Mouse (Mus musculus): ENCODE measurements at regions not wholly inside any gene's neighbourhood (a gene's known extent, or its start where the extent isn't known, plus 50 kb on each side); places are given as distances from the start of the nearest gene placed in this dataset.
A peak's percentile ranks its signal among the peaks of the same experiment; 100 is the strongest.

GRCm38 (mm10) chr17:80834176-80834517 lies 105.9 kb upstream of the Map4k3 start:
- Histone ChIP-seq H3K4me1 (ENCODE audit: control insufficient read depth, insufficient read depth, low read length) (no peaks in the 10 kb centered on the region), H3K36me3 (ENCODE audit: control insufficient read depth, insufficient read depth, low read length) (no peaks in the 10 kb centered on the region), H3K27me3 (replicated peaks; ENCODE audit: control insufficient read depth, insufficient read depth, low read length) (no peaks in the 10 kb centered on the region), H3K9me3 (replicated peaks; ENCODE audit: control insufficient read depth, low read length) (no peaks in the 10 kb centered on the region), H3K4me3 (ENCODE audit: low read depth, low read length) (no peak overlapping the region), H3K27ac (ENCODE audit: low read depth, low read length) (no peak overlapping the region), H3K9ac (ENCODE audit: low read length) (no peak overlapping the region), H3K4me2 (ENCODE audit: low read length) (no peak overlapping the region)
- DNase-seq (ENCODE audit: low spot score), result no peak
- 29% methylated on average over 5 of the region's 5 CpGs for WGBS
- no peak for ATAC-seq

GRCm38 (mm10) chr17:80833355-80834175 lies 105.3 kb upstream of the Map4k3 start:
- no peak overlapping the region for H3K4me3 ChIP-seq (ENCODE audit: low read depth, low read length)
- H3K4me1 ChIP-seq (ENCODE audit: control insufficient read depth, insufficient read depth, low read length), result no peaks in the 10 kb centered on the region
- H3K27me3 ChIP-seq (replicated peaks; ENCODE audit: control insufficient read depth, insufficient read depth, low read length), result no peaks in the 10 kb centered on the region
- DNase-seq (ENCODE audit: low spot score) (no peak), ATAC-seq (no peak)
- H3K36me3 ChIP-seq (ENCODE audit: control insufficient read depth, insufficient read depth, low read length), result no peaks in the 10 kb centered on the region
- H3K27ac ChIP-seq (ENCODE audit: low read depth, low read length), result no peak overlapping the region
- H3K4me2 ChIP-seq (ENCODE audit: low read length), result no peak overlapping the region
- no peak overlapping the region for H3K9ac ChIP-seq (ENCODE audit: low read length)
- no peaks in the 10 kb centered on the region for H3K9me3 ChIP-seq (replicated peaks; ENCODE audit: control insufficient read depth, low read length)
- WGBS, result 39% methylated on average over 10 of the region's 10 CpGs

DNA sequence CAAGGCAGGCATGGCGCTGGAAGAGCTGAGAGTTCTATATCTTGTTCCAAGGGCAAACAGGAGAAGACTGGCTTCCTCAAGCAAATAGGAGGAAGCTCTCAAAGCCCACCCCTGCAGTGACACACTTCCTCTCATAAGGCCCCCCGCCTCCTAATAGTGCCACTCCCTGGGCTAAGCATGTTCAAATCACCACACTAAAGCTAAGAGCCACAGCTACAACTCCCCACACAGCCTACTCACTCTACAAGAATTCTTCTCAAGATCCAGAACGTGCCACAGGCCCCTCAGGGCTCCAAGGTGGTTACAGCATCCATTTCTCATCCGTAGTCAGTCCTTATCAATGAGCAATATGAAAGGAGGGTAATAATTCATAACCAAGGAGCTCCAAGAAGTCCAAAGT lies 103.4 kb upstream of the Map4k3 start:
- 79% methylated on average over 4 of the region's 4 CpGs for WGBS
- H3K9ac ChIP-seq (ENCODE audit: low read length), result no peak overlapping the region
- H3K27me3 ChIP-seq (replicated peaks; ENCODE audit: control insufficient read depth, insufficient read depth, low read length), result no peaks in the 10 kb centered on the region
- H3K36me3 ChIP-seq (ENCODE audit: control insufficient read depth, insufficient read depth, low read length), result no peaks in the 10 kb centered on the region
- no peaks in the 10 kb centered on the region for H3K9me3 ChIP-seq (replicated peaks; ENCODE audit: control insufficient read depth, low read length)
- no peaks in the 10 kb centered on the region for H3K4me1 ChIP-seq (ENCODE audit: control insufficient read depth, insufficient read depth, low read length)
- no peak overlapping the region for H3K4me2 ChIP-seq (ENCODE audit: low read length)
- H3K4me3 ChIP-seq (ENCODE audit: low read depth, low read length), result no peak overlapping the region
- H3K27ac ChIP-seq (ENCODE audit: low read depth, low read length), result no peak overlapping the region
- DNase-seq (ENCODE audit: low spot score), result no peak
- no peak for ATAC-seq

GRCm38 (mm10) chr17:80827896-80828295 lies 99.6 kb upstream of the Map4k3 start:
- Histone ChIP-seq H3K27ac (ENCODE audit: low read depth, low read length) (no peak overlapping the region), H3K27me3 (replicated peaks; ENCODE audit: control insufficient read depth, insufficient read depth, low read length) (no peaks in the 10 kb centered on the region), H3K4me1 (ENCODE audit: control insufficient read depth, insufficient read depth, low read length) (no peaks in the 10 kb centered on the region; the same call in 1 of the 2 replicates), H3K4me2 (ENCODE audit: low read length) (no peak overlapping the region), H3K9ac (ENCODE audit: low read length) (no peak overlapping the region), H3K4me3 (ENCODE audit: low read depth, low read length) (no peak overlapping the region), H3K36me3 (ENCODE audit: control insufficient read depth, insufficient read depth, low read length) (no peaks in the 10 kb centered on the region), H3K9me3 (replicated peaks; ENCODE audit: control insufficient read depth, low read length) (no peaks in the 10 kb centered on the region)
- 68% methylated on average over 2 of the region's 2 CpGs for WGBS
- DNase-seq (ENCODE audit: low spot score), result no peak
- no peak for ATAC-seq

GRCm38 (mm10) chr17:80827361-80827760 lies 99.1 kb upstream of the Map4k3 start:
- Histone ChIP-seq H3K4me1 (ENCODE audit: control insufficient read depth, insufficient read depth, low read length) (no peaks in the 10 kb centered on the region; the same call in 1 of the 2 replicates), H3K27me3 (replicated peaks; ENCODE audit: control insufficient read depth, insufficient read depth, low read length) (no peaks in the 10 kb centered on the region), H3K9me3 (replicated peaks; ENCODE audit: control insufficient read depth, low read length) (no peaks in the 10 kb centered on the region), H3K9ac (ENCODE audit: low read length) (no peak overlapping the region), H3K4me3 (ENCODE audit: low read depth, low read length) (no peak overlapping the region), H3K27ac (ENCODE audit: low read depth, low read length) (no peak overlapping the region), H3K4me2 (ENCODE audit: low read length) (no peak overlapping the region), H3K36me3 (ENCODE audit: control insufficient read depth, insufficient read depth, low read length) (no peaks in the 10 kb centered on the region)
- ATAC-seq, result no peak
- no peak for DNase-seq (ENCODE audit: low spot score)
- 89% methylated on average over 17 of the region's 17 CpGs for WGBS

DNA sequence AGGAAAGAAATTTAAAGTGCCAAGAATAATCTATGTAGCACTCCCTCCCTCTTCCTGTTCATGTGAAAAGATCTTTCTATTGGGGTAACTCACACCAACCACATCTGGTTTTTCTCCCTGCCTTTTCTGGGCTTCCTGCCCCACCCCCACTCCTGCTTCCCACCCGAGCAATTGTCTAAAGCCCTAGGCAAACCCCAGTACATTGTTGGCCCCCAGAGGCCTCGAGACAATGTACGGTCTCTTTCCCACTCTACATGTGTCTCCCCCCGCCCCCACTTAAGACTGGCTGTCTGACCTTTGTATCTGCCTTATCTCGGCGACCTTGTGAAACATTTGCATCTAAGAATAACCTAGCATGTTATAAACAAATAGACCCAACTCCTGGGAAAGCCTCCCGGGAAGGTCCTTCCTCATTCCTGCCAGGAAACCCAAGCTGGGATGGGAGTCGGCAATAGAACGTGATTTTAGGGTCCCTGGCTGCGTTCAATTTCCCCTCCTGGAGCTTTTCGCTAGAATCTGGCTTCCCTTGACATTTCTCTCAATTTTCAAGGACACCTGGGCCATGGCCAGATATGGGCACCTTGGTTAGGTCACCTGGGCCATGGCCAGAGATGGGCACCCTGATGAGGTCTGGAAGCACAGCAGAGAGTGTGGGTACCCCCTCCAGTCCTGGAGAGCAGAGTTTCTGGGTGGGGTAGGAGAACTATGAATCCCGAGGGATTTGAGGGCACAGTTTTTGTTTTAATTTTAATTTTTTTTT lies 97.9 kb upstream of the Map4k3 start:
- H3K27me3 ChIP-seq (replicated peaks; ENCODE audit: control insufficient read depth, insufficient read depth, low read length), result no peaks in the 10 kb centered on the region
- no peaks in the 10 kb centered on the region for H3K9me3 ChIP-seq (replicated peaks; ENCODE audit: control insufficient read depth, low read length)
- no peak overlapping the region for H3K4me3 ChIP-seq (ENCODE audit: low read depth, low read length)
- H3K4me1 ChIP-seq (ENCODE audit: control insufficient read depth, insufficient read depth, low read length), result no peaks in the 10 kb centered on the region; the same call in 1 of the 2 replicates
- no peak overlapping the region for H3K9ac ChIP-seq (ENCODE audit: low read length)
- no peak overlapping the region for H3K4me2 ChIP-seq (ENCODE audit: low read length)
- ATAC-seq (no peak), DNase-seq (ENCODE audit: low spot score) (no peak)
- whole genome bisulfite sequencing, result 67% methylated on average over 12 of the region's 12 CpGs
- H3K27ac ChIP-seq (ENCODE audit: low read depth, low read length), result no peak overlapping the region
- no peaks in the 10 kb centered on the region for H3K36me3 ChIP-seq (ENCODE audit: control insufficient read depth, insufficient read depth, low read length)

DNA sequence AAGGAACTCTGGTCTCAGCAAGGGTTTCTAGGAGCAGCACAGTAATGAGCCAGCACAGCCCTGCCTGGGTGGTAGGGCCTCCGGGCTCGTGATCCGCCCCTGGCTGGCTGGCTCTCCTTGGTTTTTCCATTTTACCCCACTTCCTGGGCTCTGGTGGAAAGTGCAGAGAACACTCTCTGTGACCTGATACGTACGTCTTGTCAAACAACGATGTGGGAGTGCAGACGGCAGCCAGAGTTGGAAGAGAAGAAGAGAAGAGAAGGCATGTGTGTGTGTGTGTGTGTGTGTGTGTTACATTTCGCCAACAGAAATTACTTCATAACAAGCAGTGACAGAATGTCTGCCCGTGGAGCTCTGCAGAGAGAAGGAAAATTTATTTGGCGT lies 97.2 kb upstream of the Map4k3 start:
- 69% methylated on average over 10 of the region's 10 CpGs for WGBS
- H3K4me1 ChIP-seq (ENCODE audit: control insufficient read depth, insufficient read depth, low read length), result no peaks in the 10 kb centered on the region; the same call in 1 of the 2 replicates
- no peak overlapping the region for H3K27ac ChIP-seq (ENCODE audit: low read depth, low read length)
- no peak overlapping the region for H3K9ac ChIP-seq (ENCODE audit: low read length)
- DNase-seq (ENCODE audit: low spot score) (peak; percentile 22), ATAC-seq (no peak)
- H3K4me3 ChIP-seq (ENCODE audit: low read depth, low read length), result no peak overlapping the region
- no peaks in the 10 kb centered on the region for H3K27me3 ChIP-seq (replicated peaks; ENCODE audit: control insufficient read depth, insufficient read depth, low read length)
- H3K4me2 ChIP-seq (ENCODE audit: low read length), result no peak overlapping the region
- H3K9me3 ChIP-seq (replicated peaks; ENCODE audit: control insufficient read depth, low read length), result no peaks in the 10 kb centered on the region
- no peaks in the 10 kb centered on the region for H3K36me3 ChIP-seq (ENCODE audit: control insufficient read depth, insufficient read depth, low read length)

DNA sequence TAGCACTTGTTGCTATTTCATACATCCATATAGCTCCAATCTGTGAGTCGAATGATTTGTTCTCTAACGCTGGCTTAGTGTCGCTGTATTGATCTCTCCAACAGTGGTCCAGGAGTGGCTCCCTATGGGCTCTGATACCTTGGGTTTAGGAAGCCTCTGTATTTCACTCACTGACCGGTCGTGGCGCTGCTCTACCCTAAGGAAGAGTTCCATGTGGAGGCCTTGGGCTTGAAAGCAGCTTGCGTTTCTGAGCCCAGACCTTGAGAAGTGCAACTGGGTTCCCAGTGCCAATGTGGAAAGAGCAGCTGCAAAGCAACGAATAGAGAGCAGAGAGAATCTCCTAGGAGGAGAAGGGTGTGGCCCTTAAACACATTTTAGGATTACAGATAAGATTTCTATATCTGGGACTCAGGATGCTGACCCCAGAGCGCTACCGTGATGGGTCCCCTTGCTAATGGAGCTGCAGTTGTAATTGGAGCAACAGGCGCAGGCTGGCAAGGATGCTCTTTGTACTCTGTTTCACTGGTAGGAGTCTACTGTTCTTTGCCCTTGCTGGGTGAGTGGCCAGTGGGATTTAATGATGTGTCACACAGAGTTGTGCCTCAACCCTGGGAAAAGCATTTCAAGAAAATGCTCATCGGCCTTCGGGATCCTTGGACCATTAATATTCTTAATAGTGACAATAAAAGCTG lies 96.7 kb upstream of the Map4k3 start:
- no peaks in the 10 kb centered on the region for H3K36me3 ChIP-seq (ENCODE audit: control insufficient read depth, insufficient read depth, low read length)
- 81% methylated on average over 13 of the region's 13 CpGs for WGBS
- DNase-seq (ENCODE audit: low spot score), result no peak
- H3K4me3 ChIP-seq (ENCODE audit: low read depth, low read length), result no peak overlapping the region
- no peaks in the 10 kb centered on the region; the same call in 1 of the 2 replicates for H3K4me1 ChIP-seq (ENCODE audit: control insufficient read depth, insufficient read depth, low read length)
- H3K27ac ChIP-seq (ENCODE audit: low read depth, low read length), result no peak overlapping the region
- H3K27me3 ChIP-seq (replicated peaks; ENCODE audit: control insufficient read depth, insufficient read depth, low read length), result no peaks in the 10 kb centered on the region
- H3K9me3 ChIP-seq (replicated peaks; ENCODE audit: control insufficient read depth, low read length), result no peaks in the 10 kb centered on the region
- H3K4me2 ChIP-seq (ENCODE audit: low read length), result no peak overlapping the region
- ATAC-seq, result no peak
- H3K9ac ChIP-seq (ENCODE audit: low read length), result no peak overlapping the region
